Mouse (Mus musculus): ENCODE measurements around the gene Dlgap4.

Dlgap4 gene

GRCm38 (mm10) chr2:156658221-156658620, 44.7 kb downstream of the Dlgap4 start:
- DNase-seq (ENCODE audit: low read depth, low spot score) = no peak

- DNase-seq (ENCODE audit: low read depth, low spot score) = no peak
Observed at GRCm38 (mm10) chr2:156658751-156659150, 45.2 kb downstream of the Dlgap4 start.

- no peak for DNase-seq (ENCODE audit: low read depth, low spot score)
Observed at GRCm38 (mm10) chr2:156659981-156660380, 46.5 kb downstream of the Dlgap4 start.

- no peak for DNase-seq (ENCODE audit: low read depth, low spot score)
Observed at GRCm38 (mm10) chr2:156663162-156663561, 49.7 kb downstream of the Dlgap4 start.

- no peak for DNase-seq (ENCODE audit: low read depth, low spot score)
Observed at GRCm38 (mm10) chr2:156664407-156664806, 50.9 kb downstream of the Dlgap4 start.

- no peak for DNase-seq (ENCODE audit: low read depth, low spot score)
Observed at GRCm38 (mm10) chr2:156664993-156665518, 51.6 kb downstream of the Dlgap4 start.

- DNase-seq (ENCODE audit: low read depth, low spot score) = no peak
Observed at GRCm38 (mm10) chr2:156665620-156666196, 52.2 kb downstream of the Dlgap4 start.

- DNase-seq (ENCODE audit: low read depth, low spot score) = peak; percentile 56
Observed at GRCm38 (mm10) chr2:156666231-156666630, 52.7 kb downstream of the Dlgap4 start.

GRCm38 (mm10) chr2:156667290-156667689, 53.8 kb downstream of the Dlgap4 start:
- DNase-seq (ENCODE audit: low read depth, low spot score) = no peak

- no peak for DNase-seq (ENCODE audit: low read depth, low spot score)
Observed at GRCm38 (mm10) chr2:156668625-156669024, 55.1 kb downstream of the Dlgap4 start.

- DNase-seq (ENCODE audit: low read depth, low spot score) = peak; percentile 80
Observed at GRCm38 (mm10) chr2:156673307-156673706, 59.8 kb downstream of the Dlgap4 start.

GRCm38 (mm10) chr2:156673881-156674669, 60.6 kb downstream of the Dlgap4 start:
- no peak for DNase-seq (ENCODE audit: low read depth, low spot score)

GRCm38 (mm10) chr2:156676885-156677284, 63.4 kb downstream of the Dlgap4 start:
- no peak for DNase-seq (ENCODE audit: low read depth, low spot score)

- no peak for DNase-seq (ENCODE audit: low read depth, low spot score)
Observed at GRCm38 (mm10) chr2:156678112-156678511, 64.6 kb downstream of the Dlgap4 start.

GRCm38 (mm10) chr2:156682965-156683364, 69.5 kb downstream of the Dlgap4 start:
- DNase-seq (ENCODE audit: low read depth, low spot score) = no peak

- no peak for DNase-seq (ENCODE audit: low read depth, low spot score)
Observed at GRCm38 (mm10) chr2:156685999-156686398, 72.5 kb downstream of the Dlgap4 start.

GRCm38 (mm10) chr2:156686754-156687153, 73.2 kb downstream of the Dlgap4 start:
- DNase-seq (ENCODE audit: low read depth, low spot score) = no peak

GRCm38 (mm10) chr2:156688604-156689003, 75.1 kb downstream of the Dlgap4 start:
- no peak for DNase-seq (ENCODE audit: low read depth, low spot score)

- no peak for DNase-seq (ENCODE audit: low read depth, low spot score)
Observed at GRCm38 (mm10) chr2:156690833-156691232, 77.3 kb downstream of the Dlgap4 start.

- DNase-seq (ENCODE audit: low read depth, low spot score) = no peak
Observed at GRCm38 (mm10) chr2:156691746-156692145, 78.2 kb downstream of the Dlgap4 start.

GRCm38 (mm10) chr2:156693241-156693807, 79.8 kb downstream of the Dlgap4 start:
- no peak for DNase-seq (ENCODE audit: low read depth, low spot score)

GRCm38 (mm10) chr2:156697261-156697660, 83.8 kb downstream of the Dlgap4 start:
- no peak for DNase-seq (ENCODE audit: low read depth, low spot score)

- no peak for DNase-seq (ENCODE audit: low read depth, low spot score)
Observed at GRCm38 (mm10) chr2:156698168-156698567, 84.7 kb downstream of the Dlgap4 start.

All from brain, embryonic 18.5 days (tissue).